Mouse (Mus musculus) layer of hippocampus, postnatal 10 days (tissue): ENCODE measurements around the gene Flvcr2. TPM values are rescaled to one million over a fixed set of nuclear protein-coding genes. Genes with fewer than 3 reads are reported as not detected.
A peak's percentile ranks its signal among the peaks of the same experiment; 100 is the strongest.

Source experiments
- DNase-seq, 2 experiments: peaks; one replicate each; pipeline ENCODE4 v3.0.0; 2021; ENCODE audit warnings: low spot score in 2 of 2
- total RNA-seq, 2 experiments: library from RNA; stranded (reverse); gene quantifications; 2 replicates each; pipeline ENCODE4 v1.2.3; 2021

Gene Flvcr2
- total RNA-seq, 2 experiments from 2014 or later: 2.8 to 3.0 TPM

DNA sequence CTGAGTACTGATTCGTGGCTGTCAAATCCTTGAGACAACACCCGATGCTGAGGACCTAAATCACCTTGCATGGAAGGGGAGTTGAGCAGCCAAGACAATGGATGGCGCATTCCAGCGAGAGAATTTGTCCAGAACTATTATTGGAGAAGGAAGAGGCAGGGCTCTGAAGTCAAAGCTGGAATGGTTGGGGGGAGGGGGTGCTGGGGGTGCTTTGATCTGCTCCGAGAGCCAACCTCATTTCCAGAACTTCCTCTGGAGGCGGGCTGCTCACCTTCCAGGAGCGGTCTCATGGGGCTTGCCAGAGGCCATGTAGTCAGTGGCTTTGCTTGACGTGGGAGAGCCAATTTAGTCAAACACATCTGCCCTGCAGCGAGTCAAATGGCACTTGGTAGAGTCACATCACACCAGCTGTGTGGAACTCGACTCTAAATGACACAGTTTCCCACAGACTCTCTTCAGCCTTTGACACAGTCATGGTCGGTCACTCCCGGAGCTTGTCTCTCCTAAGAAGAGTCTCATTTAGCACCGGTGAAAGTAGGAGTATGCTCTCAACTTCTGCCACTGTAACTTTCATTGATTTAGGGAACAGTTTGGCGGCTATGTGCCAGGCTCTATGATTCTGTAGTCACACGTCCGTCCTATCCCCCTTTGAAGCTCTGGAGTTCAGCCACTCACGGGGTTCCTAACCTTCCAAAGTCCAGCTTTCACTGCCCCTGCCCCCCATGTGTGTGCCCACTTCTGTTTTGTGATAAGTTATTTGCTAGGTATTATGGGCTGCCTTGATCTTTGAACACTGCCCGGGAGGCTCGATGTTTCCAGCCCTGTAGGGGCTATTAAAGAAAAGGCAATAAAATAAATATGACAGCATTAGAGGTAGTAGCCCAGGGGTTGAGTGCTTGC is 38.8 kb downstream of the Flvcr2 start:
- no peak for DNase-seq

DNA sequence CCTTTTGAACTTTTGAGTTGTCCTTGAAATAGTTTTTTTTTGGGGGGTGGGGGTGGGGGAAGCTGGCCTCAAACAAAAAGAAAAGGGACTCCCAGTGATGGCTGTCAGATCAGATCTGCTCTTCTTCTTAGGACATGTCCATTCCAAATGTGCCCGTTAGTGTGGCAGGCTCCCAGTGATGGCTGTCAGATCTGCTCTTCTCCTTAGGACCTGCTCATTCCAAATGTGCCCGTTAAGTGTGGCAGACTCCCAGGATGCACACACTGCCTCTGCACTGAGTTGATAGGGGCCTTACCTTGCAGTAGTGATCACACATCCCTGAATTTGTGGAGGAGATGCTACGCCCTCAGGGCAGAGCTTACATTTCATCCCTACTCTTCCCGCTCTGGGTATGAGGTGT is 45.8 kb downstream of the Flvcr2 start:
- DNase-seq: no peak

DNA sequence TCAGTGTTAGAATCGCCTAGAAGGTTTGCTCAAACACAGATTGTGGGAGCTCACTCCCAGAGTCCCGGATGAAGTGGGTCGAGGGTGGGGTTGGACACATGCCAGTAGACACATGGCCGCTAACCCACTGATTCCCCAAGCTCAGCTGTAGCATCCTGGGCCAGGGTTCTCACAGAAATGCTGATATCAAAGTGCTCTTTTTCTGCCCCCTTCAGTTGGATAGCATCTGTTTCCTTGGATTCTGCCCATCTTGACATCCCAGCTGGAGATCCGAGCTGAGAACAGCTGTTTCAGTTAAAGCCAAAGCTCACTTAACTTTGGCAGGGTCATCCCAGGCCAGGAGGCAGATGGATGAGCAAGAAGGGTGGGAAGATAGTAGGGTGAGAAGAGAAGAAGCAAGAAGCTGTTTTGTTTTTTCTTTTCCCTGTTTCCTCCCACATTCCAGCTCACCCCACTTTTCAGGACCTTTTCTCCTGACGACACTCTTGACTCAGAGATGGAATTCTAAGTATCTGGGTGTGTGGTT is 46.5 kb downstream of the Flvcr2 start:
- DNase-seq: peak; percentile 41 to 54

DNA sequence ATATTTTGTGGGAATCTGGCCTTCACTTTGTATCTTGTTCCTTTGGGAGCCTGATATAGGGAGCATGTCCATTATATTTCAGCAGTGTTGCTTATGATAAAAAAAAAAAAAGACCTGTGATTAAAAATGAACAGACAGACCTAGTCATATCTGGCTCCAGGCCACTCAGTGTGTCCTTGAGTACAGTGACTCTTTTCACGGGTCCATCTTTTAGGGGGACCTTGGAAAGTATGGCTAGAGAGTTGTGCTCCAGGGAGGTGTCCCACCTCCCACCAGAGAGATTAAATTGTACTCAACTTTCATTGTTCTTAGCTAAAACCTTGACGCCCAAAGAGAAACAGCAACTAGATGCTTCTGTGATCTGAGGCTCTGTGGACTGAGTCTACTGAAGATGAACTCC is 47.8 kb downstream of the Flvcr2 start:
- no peak for DNase-seq

DNA sequence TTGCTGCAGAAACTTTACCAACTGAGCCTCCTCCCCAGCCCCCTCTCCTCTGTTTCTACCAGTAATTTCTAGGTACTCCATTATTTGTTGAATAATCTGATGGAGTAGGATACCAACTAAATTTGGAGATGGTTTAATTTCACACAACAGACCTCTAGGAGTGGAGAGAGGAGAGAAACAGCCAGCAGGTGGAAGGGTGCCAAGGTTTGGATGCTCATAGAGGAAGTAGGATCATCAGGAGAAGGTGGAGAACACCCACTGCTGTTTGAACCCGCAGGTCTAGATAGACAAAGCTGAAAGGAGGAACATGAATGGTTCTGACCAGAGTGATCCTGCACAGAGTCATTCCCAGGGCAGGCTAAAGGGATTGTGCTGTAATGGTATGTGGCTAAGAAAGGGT is 49.2 kb downstream of the Flvcr2 start:
- DNase-seq: no peak

DNA sequence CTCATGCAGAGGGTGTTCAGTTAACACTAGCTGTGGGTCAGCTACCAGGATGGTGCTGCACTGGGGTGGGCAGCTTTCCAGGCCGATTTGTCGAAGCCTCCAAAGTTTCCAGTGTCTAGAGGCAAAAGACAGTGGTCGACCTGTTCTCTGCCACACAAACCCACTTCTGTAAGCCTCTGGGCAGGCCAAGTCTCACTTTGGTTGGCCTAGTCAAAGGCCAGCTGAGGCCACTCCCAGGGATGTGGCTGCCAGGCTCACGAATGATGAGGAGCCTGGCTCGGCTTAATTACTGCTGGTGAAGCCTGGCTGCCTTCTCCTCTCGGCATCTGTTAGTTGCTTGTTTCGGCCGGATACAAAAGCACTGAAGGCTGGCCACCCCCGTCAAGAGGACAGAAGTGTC is 53.7 kb downstream of the Flvcr2 start:
- peak; percentile 29 to 55 for DNase-seq

DNA sequence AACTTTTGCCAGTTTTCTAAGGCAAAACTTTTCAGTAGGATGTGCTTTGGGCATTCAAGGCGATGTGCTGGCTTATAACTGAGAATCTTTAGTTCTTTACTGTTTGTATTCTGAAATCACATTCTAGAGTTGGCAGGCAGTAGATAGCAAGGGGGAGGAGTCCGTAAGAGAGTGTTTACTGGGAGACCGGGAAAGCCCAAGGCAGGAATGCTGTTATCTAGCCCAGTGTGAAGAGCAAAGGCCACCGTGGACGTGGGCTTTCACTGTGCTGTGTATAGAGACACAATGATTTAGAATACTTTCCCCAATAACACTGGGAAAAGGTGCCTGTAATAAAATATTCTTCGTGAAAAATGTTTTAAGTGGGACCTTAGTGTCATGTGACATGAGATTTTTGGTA is 63.4 kb downstream of the Flvcr2 start:
- DNase-seq: no peak

DNA sequence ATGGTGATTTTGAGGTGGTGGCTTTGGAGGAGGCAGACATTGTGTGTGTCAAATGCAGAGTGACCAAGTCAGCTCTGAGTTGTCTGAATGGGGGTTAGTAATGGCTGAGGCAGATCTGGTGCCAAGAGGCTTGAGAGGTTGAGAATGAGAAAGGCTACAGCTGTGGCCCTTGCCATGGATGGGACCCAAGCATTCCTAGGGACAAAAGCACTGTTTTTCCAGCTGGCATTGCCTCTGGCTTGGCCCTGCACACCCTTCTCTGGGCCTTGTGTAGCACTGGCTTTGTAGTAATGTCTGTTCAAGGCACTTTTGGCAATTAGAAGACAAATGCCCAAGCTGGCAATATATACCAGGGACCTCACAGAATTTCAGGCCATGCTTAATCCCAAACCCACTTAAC is 64.6 kb downstream of the Flvcr2 start:
- DNase-seq: no peak

DNA sequence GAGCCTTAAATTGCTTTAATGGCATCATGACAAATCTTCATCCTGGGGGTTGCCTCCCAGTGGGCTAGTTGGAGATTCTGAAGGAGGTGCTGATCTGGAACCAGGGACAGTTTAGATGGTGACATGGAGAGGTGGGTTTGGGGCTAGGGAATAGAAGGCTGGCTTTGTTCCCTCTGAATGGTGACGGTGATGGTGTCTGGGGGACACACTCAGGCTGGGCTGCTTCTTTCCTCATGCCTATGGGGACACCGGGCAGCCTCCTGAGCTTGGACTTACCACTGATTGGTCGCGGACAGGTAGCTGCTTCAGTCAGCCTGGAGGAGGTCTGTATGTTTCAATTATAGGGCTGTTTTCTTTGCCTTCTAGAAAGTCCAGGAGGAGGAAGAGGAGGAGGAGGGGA is 65.3 kb downstream of the Flvcr2 start:
- DNase-seq: no peak

DNA sequence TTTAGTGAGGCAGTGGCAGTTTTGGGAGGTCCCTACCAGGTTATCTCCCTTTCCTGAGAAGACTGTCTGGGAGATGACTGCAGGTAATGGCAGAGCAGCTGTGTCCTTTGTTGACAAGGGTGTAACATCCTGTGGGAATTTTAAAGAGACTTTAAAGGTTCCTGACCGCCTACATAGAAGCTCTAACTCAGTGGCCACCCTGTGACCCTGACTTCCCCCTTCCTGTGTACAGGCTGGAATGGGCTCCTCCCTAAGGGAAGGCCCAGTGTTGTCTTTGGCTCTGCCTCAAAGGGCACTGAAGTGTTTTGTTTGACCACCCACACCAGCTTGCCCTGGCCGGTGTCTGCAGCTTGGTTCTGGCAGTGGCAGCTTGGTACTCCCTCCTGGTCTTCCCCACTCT is 67.3 kb downstream of the Flvcr2 start:
- no peak for DNase-seq

DNA sequence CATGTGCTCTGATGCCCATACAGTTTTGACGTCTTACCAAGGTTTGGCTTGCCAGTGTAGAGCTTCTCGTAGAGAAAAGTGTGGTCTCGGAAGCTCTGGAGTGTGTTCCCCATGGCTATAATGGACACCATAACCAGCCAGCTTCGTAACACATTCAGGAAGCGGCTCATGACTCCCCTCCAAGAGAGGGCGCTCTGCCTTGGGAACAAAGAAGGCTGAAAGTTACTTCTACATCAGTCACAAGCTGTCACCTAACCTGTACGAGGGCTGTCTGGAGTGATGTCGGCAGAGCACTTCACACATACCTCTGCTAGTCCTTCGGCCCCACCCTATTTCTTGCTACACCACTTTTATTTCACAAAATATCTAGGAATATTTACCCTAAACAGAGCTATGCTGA is 75.7 kb downstream of the Flvcr2 start:
- DNase-seq: no peak

DNA sequence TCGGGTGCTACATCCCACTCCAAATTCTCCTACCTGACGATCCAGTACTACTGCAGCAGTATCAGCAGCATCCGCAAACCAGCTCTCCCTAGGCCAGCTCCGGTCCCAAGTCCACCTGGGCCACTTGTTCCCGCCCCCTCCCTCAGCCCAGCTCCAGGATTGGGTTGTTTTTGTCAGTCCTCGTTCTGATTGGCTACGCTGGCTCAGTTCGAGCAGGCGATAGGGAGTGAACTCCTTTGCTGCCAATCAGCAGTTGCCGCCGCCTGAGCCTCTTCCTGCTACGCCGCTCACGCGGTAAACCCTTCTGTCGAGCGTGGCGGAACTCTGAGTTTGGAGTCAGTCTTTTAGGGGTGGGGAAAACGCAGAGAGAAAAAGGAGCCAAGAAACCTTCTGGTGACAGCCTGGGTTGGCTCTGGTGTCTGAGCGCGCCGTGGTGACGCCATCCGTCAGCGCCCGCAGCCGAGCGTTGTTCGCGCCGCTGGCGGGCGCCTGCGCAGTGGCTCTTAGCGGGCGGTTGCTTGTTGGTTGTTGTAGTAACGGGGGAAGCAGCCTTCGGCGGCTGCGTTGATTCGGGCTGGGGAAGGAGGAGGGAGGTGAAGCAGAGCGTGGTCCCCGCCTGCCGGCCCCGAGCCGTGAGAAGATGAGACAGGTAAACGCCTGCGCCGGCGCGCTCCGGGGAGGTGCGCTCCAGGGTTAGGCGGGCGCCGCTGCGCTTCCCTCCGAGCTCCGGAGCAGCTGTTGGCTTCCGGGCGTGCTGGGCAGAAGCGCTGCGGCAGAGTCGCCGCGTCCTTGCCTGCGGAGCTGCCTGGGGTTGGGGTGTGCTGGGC is 78.3 kb downstream of the Flvcr2 start, which contains the start of the genes Erg28 and Ttll5:
Gene Erg28, minus strand, starts transcription at position 113 of the 827 bp plus-strand sequence.
Gene Ttll5, plus strand, starts transcription at position 222 of the 827 bp plus-strand sequence.
- DNase-seq: peak; percentile 96

DNA sequence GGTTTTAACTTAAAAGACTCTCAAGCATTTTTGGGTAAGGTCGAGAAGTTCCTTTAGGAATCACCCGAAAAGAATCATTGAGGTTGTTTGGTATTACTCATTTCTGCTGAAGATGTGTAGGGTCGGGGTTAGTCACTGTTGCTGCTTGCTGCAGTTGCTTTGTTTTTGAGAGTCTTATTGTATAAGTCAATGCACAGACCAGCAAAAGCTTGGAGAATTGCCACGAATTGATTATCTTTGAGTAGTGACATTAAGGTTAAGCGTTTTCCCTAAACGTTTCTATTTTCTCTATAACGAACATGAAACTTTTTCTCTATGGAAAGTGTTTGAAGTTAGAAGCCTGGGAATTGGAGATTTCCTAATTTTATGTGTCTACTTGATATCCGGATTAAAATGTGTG is 79.0 kb downstream of the Flvcr2 start:
- no peak for DNase-seq

DNA sequence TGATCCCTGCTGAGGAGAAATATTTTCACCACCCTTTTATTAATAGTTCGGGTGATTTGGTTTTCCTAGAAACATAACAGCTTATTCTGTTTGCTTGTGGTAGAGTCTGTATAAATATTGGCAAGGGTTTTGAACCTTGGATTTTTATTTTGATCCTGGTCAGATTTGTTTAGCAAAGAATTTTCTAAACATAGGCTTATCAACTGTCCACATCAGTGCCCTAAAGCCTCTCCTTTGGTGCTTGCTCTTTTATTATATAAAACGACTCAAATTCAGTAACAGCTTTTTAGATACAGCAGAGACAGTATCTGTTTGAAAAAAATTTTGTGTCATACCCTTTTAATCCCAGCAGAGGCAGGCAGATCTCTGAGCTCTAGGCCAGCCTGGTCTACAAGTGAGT is 79.5 kb downstream of the Flvcr2 start:
- DNase-seq: no peak

DNA sequence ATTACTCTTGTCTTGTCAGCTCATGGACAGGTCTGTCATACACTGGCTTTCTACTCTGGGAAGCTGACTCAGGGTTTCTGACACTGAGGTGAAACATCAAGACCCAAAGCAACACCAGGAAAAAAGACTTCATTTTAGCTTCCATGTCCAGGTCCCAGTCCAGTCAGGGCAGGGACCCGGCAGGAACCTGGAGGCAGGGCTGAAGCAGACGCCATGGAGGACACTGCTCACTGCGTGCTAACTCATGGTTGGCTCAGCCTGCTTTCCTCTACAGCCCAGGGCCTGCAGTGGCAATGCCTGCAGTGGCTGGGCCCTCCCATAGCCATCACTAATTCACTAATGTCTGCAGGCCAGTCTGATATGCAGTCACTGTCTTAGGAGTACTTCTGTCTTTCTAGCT is 82.5 kb downstream of the Flvcr2 start:
- DNase-seq: no peak

DNA sequence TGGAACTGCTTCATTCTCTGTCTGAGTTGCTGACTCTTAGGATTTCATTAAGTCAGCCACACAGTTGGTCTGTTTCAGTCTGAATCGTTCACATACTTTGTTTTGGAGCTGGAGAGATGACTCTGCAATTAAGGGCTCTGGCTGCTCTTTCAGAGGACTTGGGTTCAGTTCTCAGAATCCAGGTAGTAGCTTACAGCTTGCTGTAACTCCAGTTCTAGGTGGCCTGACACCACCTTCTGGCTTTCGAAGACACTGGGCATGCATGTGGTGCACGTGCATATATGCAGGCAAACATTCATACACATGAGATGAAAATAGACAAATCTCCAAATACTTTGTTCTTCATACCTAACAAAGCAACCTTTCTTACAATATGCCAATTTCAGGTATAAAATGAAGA is 83.5 kb downstream of the Flvcr2 start:
- DNase-seq: no peak

DNA sequence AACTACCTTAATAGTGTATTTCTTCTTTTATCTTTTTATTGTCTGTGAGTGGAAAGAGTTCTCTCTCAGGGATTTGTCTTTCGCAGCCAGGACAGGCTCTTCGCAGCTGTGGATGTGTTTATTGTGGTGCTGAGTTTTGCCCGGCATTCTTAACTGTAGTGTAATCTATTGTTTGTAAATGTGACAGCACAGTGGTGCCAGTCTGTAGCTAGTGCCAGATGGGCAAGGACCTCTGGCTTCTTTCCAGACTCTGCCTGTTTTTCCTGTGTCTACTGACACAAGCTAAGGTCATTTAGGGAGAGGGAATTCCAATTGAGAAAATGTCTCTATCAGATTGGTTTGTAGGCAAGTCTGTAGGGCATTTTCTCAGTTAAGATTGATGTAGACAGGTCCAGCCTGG is 84.4 kb downstream of the Flvcr2 start:
- no peak for DNase-seq

DNA sequence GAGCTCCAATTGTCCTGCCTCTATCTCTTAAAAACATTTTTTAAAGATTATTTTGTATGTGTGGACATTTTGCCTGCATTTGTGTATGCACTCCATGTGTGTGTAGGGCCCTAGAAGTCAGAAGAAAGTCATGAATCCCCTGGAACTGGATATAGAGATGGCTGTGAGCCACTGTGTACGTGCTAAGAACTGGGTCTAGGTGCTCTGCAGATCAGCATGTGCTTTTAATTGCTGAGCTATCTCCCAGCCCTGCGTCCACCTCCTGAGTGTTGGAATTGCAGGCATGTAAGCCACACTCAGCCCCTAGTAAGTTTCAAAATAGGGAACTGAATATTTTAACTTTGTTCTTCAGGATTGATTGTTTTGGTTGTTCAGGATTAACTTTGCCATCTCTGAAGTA is 88.2 kb downstream of the Flvcr2 start:
- no peak for DNase-seq

DNA sequence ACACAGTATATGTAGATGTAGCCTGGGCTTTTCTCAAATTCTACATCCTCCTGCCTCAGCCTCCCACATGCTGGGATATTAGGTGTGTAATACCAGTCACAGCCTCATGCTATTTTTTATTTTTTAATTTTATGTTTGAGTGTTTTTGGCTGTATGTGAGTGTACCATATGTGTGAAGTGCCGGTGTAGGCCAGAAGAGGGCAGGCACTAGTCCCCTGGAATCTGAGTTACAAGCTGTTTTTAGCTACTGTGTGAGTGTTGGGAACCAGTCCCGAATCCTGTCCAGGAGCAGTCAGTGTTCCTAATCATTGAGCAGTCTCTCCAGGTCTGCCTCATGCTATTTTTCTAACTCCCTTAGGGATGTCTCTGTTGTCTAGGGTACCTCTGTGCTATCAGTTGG is 91.4 kb downstream of the Flvcr2 start:
- DNase-seq: no peak

DNA sequence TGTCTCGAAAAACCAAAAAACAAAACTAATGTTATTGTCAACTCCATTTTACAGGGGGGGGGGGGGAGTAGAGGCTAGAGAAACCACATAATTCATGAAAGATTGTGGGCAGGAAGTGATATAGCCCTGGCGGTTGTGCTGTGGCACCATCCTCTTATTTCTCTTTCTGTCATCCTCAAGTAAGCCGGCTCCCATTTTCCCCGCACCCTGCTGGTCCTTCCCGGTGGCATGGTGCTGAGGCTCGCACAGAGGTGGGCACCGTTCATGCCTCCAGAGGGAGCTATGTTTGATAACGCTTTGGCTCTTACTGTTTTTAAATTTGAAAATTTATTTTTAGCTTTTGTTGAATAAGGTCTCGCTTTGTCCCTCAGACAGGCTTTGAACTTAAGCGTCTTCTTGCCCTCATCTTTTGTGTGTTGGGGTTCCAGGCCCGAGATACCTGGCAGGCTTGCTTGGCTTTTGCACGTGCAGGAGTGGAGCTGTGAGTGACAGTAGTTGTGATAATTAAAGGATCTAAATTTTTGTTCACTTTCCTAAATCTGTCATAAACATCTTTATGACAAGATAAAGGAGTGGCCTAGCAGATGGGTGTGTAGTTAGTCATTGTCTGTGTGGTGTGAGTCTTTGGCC is 93.1 kb downstream of the Flvcr2 start:
- DNase-seq: no peak

DNA sequence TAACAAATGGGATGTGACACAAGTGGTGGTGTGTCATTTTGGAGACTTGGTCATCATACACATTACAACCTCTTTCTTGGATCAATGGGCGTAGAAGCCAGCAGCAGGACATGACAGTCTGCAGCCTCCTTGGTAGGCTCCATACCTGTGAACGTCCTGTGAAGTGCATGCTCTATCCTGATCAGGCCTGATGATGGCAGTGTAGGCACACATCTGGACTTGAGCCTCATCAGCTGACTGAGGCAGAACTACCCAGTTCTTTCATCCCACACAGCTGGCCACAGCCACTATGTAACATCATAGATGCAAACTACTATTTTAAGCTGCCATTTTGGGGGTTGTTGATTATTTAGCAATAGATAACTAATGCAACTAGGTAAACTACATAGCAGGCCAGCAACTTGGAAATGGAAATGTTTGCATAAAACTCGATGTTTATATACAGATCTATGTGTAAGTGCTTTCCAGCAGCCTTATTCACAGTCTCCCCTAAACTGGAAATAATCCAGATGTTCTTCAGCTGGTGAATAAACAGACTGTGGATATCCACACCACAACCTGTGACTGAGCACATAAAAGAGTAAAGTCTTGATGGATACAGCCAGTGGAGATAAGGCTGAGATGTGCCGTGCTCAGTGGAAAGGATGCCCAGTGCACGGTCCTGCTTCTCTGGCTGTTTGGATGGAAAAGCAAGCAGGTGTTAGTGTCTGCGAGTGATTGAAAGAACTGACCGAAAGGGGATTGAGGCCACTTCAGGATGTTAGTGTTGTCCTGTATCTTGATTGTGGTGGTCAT is 102.0 kb downstream of the Flvcr2 start:
- DNase-seq: peak; percentile 26 to 34
